Comparison of ENCODE assay signal across 17 mouse cellular contexts in the genomic region with DNA sequence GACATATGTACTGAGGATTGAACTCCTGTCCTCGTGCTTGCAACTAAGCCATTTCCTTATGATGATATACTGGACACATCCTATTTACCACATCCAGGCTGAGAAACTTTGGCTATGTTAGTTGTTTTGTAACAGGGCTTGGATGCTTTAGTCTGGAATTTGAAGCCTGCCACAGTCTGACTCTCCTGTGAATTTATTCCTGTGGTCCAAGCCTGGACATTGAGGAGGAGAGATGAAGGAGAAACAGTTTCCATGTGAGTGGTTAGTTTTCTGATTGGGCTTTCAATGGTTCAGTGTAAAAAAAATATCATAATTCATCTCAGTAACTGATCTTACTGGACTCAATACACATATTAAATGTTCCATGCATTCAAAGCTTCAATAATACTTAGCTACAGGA.
"Had no signal": no experiment of that assay in that cellular context is flagged by ENCODE, and none has a peak within 500 bp of the region (broad histone marks: within the 10 kb centered on the region; RNA-seq: fewer than 3 reads in every experiment).

No protein-coding gene starts in this region.

- H3K9me3 ChIP-seq: lung, embryonic 15.5 days; midbrain, embryonic 12.5 days; neural tube, embryonic 12.5 days; stomach, embryonic 15.5 days had no signal

- H3K4me2 ChIP-seq: lung, embryonic 15.5 days; midbrain, embryonic 12.5 days; neural tube, embryonic 12.5 days; stomach, embryonic 15.5 days had no signal

- H3K4me1 ChIP-seq: lung, embryonic 15.5 days; megakaryocyte, embryonic 14.5 days; midbrain, embryonic 12.5 days; neural tube, embryonic 12.5 days; stomach, embryonic 15.5 days had no signal

- H3K36me3 ChIP-seq: lung, embryonic 15.5 days; midbrain, embryonic 12.5 days; neural tube, embryonic 12.5 days; stomach, embryonic 15.5 days had no signal

- H3K9ac ChIP-seq: liver, postnatal 0 days; lung, embryonic 15.5 days; midbrain, embryonic 12.5 days; neural tube, embryonic 12.5 days; stomach, embryonic 15.5 days had no signal

- ATAC-seq: liver, postnatal 0 days; lung, postnatal 0 days had no signal

- H3K27me3 ChIP-seq: lung, embryonic 15.5 days; megakaryocyte, embryonic 14.5 days; midbrain, embryonic 12.5 days; neural tube, embryonic 12.5 days; stomach, embryonic 15.5 days had no signal

- H3K4me3 ChIP-seq: lung, embryonic 15.5 days; megakaryocyte, embryonic 14.5 days; midbrain, embryonic 12.5 days; neural tube, embryonic 12.5 days; stomach, embryonic 15.5 days had no signal

- DNase-seq: liver, postnatal 0 days; lung, adult 2 months; lung, postnatal 14 days; lung, postnatal 36 days; midbrain, embryonic 14.5 days; right cerebral cortex, postnatal 14 days; thymus, adult 2 months; thymus, postnatal 25 days; thymus, postnatal 4 days had no signal

- H3K27ac ChIP-seq: lung, embryonic 15.5 days; macrophage; midbrain, embryonic 12.5 days; neural tube, embryonic 12.5 days; stomach, embryonic 15.5 days; stomach, postnatal 0 days had no signal
